Mouse (Mus musculus): ENCODE results near the gene Slc36a4. TPM values are rescaled to one million over a fixed set of nuclear protein-coding genes. Genes with fewer than 3 reads are reported as not detected.

The Slc36a4 gene
- total RNA-seq (2023) = 10 to 100 TPM; 36.2 to 36.4 TPM

DNA sequence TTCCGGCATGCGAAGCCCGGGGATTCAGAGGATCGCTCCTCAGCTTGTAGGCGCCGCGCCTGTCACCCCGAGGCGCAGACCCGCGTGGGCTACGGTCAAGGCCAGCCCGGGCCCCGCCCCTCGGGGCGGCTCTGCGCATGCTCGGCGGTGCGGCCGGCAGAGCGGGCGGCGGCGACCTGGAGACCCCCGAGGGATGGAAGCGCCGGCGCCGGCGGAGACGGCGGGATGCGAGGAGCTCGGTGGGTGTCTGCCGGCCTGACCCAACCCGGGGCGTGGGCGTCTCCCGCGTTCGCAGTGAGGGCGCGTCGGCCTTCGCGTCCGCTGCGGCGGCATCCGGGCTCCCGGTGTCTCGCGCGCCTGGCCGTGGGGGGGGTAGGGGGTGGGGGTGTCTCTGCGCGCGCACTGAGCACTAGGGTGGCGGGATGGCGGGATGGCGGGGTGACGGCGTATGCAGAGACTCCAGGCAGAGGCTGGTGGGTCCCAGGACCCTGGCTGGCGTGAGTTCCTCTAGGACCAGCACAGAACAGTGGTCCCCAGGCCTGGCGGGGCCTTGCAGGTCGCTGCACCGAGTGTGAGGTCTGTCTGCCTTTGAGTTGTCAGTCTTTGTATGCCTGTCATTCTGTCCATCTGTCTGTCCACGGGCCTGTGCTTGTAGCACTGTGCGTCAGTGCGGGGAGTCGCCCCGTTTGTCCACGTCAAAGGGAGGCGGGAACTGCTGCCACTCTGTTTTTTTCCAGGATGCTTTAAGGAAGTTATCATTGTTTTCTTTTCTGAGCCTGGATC lies at the start of gene Slc36a4:
Gene Slc36a4 (plus strand): TSS at position 140 of the 783 bp plus-strand sequence.

Other genes with a start within 250 kb of the Slc36a4 start
- gene Smco4, start 216.3 kb upstream of the Slc36a4 start, total RNA-seq (2023) = 1 to 10 TPM; 3.2 to 4.0 TPM
- not detected for gene Deup1, start 81.8 kb upstream of the Slc36a4 start, total RNA-seq (2023)
- not detected for gene Mtnr1b, start 164.8 kb downstream of the Slc36a4 start, total RNA-seq (2023)